ENCODE assay signal across 17 mouse cellular contexts in the genomic region with DNA sequence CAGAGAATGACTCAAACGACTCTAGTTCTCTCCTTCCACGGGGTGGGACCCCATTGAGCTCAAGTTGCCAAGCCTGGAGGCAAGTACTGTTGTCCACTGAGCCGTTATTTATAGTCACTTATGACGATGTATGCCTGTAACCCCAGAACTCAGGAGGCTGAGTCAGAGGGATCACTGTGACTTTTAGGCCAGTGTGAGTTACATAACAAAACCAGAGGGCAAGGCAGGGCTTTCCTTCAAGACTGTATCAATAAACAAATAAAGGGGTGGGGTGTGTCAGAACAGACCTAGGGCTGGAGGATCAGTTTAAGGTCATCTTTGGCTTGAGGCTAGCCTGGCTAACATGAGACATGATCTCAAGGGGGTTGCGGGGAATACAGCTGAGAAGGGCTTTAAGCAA. TPM values are rescaled to one million over a fixed set of nuclear protein-coding genes. Genes with fewer than 3 reads are reported as not detected.
DNase-seq lines count a peak whose midpoint lies in the region; TF ChIP-seq lines count a peak whose summit lies in the region.
"Had no signal": no experiment of that assay in that cellular context is flagged by ENCODE, and none has a peak within 500 bp of the region (broad histone marks: within the 10 kb centered on the region; RNA-seq: fewer than 3 reads in every experiment).

No protein-coding gene starts in this region.

- intact Hi-C loops in gastrocnemius, adult 2 months (cut with DNase I): no loop called here
- intact Hi-C loops in gastrocnemius, postnatal 14 days (cut with DNase I; ENCODE audit: low total_unique reads): no loop called here

- no peak overlapping the region for H3K4me3 ChIP-seq in gastrocnemius, adult 2 months
- H3K4me3 ChIP-seq: forebrain, embryonic 12.5 days; heart, embryonic 15.5 days; hindbrain, embryonic 13.5 days; left cerebral cortex, adult 2 months; limb, embryonic 13.5 days had no signal

- no peak for DNase-seq in gastrocnemius, adult 2 months
- no peak for DNase-seq in gastrocnemius, postnatal 14 days
- DNase-seq in lung, postnatal 36 days: peak; percentile 30
- no peak for DNase-seq in lung, postnatal 10 days
- peak; percentile 43 for DNase-seq in ZHBTc4 (ENCODE audit: low read depth, low spot score)
- DNase-seq in skeletal muscle tissue, adult 2 months (ENCODE audit: low read depth, low spot score): peak; percentile 87
- DNase-seq in kidney, postnatal 14 days: no peak
- DNase-seq in layer of hippocampus, postnatal 10 days (ENCODE audit: low spot score in 2 of 2): no peak
- DNase-seq: adrenal gland, postnatal 10 days; cerebellum, postnatal 25 days; kidney, adult 8-10 months had no signal

- TF ChIP-seq CTCF in gastrocnemius, adult 2 months (IDR thresholded peaks at IDR 0.05): no peak

- peak overlapping the region; percentile 78 for H3K27ac ChIP-seq in gastrocnemius, adult 2 months
- H3K27ac ChIP-seq: forebrain, embryonic 12.5 days; heart, embryonic 15.5 days; hindbrain, embryonic 13.5 days; left cerebral cortex, adult 2 months; limb, embryonic 13.5 days had no signal

RNA-seq across cellular contexts. Expression of a gene that starts 25.1 kb away (rescaled TPM):
- total RNA-seq in gastrocnemius, adult 2 months (2021): 10 to 100 TPM; 11.8 to 15.4 TPM
- total RNA-seq in gastrocnemius, postnatal 14 days (2021): 10 to 100 TPM; 13.6 to 13.9 TPM
- 10 to 100 TPM; 28.6 to 30.2 TPM for total RNA-seq in layer of hippocampus, postnatal 10 days (2021)

RNA-seq across cellular contexts. Expression of a gene that starts 25.7 kb away (rescaled TPM):
- total RNA-seq in gastrocnemius, adult 2 months (2021): 1 to 10 TPM; 3.3 to 5.0 TPM
- total RNA-seq in gastrocnemius, postnatal 14 days (2021): 1 to 10 TPM; 4.6 to 4.9 TPM
- 10 to 100 TPM; 22.9 to 25.3 TPM for total RNA-seq in layer of hippocampus, postnatal 10 days (2021)

RNA-seq across cellular contexts. Expression of a gene that starts 26.6 kb away (rescaled TPM):
- 1 to 10 TPM; 1.0 TPM for total RNA-seq in gastrocnemius, adult 2 months (2021)
- 1 to 10 TPM; 1.1 to 2.2 TPM for total RNA-seq in gastrocnemius, postnatal 14 days (2021)
- 100 to 1,000 TPM; 292 to 296 TPM for total RNA-seq in layer of hippocampus, postnatal 10 days (2021)
- total RNA-seq: neutrophil, adult 5-6 weeks had no signal

RNA-seq across cellular contexts. Expression of a gene that starts 26.8 kb away (rescaled TPM):
- 10 to 100 TPM; 55.4 to 59.0 TPM for total RNA-seq in gastrocnemius, adult 2 months (2021)
- total RNA-seq in gastrocnemius, postnatal 14 days (2021): 10 to 100 TPM; 46.9 to 49.9 TPM
- 10 to 100 TPM; 46.9 to 53.6 TPM for total RNA-seq in layer of hippocampus, postnatal 10 days (2021)

RNA-seq across cellular contexts. Expression of a gene that starts 39.9 kb away (rescaled TPM):
- 1 to 10 TPM; 1.2 to 2.0 TPM for total RNA-seq in gastrocnemius, adult 2 months (2021)
- total RNA-seq in gastrocnemius, postnatal 14 days (2021): 1 to 10 TPM in 1 of 2 experiments, under 1 TPM in 1; 0.90 to 1.1 TPM
- total RNA-seq in layer of hippocampus, postnatal 10 days (2021): 1 to 10 TPM in 1 of 2 experiments, under 1 TPM in 1; 0.96 to 1.1 TPM
- total RNA-seq: neutrophil, adult 5-6 weeks had no signal

Comparison
In these comparisons a context has a peak if more than half of its experiments do, and no peak if none do; other contexts are left out.
1. DNase-seq: peak in lung, postnatal 36 days (single experiment), ZHBTc4 (single experiment) and skeletal muscle tissue, adult 2 months (single experiment); none in gastrocnemius, adult 2 months (single experiment), gastrocnemius, postnatal 14 days (single experiment), lung, postnatal 10 days (single experiment), kidney, postnatal 14 days (single experiment) and layer of hippocampus, postnatal 10 days (0 of 2).
2. RNA of a gene that starts 25.7 kb away (total RNA-seq): 22.9 to 25.3 TPM in layer of hippocampus, postnatal 10 days; 3.3 to 5.0 TPM in gastrocnemius, adult 2 months and 4.6 to 4.9 TPM in gastrocnemius, postnatal 14 days; every median in the first group is over 4 times any median in the second.
3. RNA of a gene that starts 26.6 kb away (total RNA-seq): 292 to 296 TPM in layer of hippocampus, postnatal 10 days; 1.1 to 2.2 TPM in gastrocnemius, postnatal 14 days and 1.0 TPM in gastrocnemius, adult 2 months; every median in the first group is over 10 times any median in the second.